Mouse (Mus musculus) adrenal gland, adult 10 weeks (tissue): ENCODE measurements around the gene Mief2. TPM values are rescaled to one million over a fixed set of nuclear protein-coding genes. Genes with fewer than 3 reads are reported as not detected.

Experiments used
- polyA plus RNA-seq: library from polyadenylated mRNA; stranded (reverse); fragments of 350-450 nt; fragmentation: Illumina TruSeq; extraction: RNeasy Lipid Tissue Mini Kit (QIAGEN cat#74804); gene quantifications from one replicate; pipeline ENCODE4 v1.2.3, GENCODE M21; 2014; ENCODE audit warnings: low read depth, low replicate concordance

Mief2 gene
- 0.87 TPM for polyA plus RNA-seq

DNA sequence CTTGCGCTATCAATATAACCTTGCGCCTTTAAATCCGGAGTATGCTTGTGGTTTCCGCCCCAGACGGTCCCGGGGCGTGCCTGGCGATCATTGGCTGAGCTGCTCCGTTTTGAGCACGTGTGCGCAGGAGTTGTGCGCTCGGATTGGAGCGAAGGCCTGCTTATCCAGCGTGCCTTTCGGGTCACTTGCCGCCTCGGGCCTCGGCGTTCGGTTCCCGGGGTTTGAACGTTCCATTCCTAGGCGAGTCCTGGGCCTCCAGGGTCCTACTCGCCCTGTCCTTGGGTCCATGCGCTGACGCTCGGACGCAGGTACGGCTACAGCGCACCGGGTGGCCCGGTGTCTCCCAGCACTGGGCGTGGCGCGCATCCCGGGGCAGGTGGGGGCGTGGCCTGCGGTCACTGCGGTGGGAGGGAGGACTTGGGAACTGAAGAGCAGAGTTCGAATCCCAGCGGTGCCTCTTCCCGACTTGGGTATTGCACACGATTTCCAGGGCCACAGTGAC, at the start of gene Mief2:
TSS of gene Mief2 (plus strand) at position 139 of the 502 bp plus-strand sequence.

DNA sequence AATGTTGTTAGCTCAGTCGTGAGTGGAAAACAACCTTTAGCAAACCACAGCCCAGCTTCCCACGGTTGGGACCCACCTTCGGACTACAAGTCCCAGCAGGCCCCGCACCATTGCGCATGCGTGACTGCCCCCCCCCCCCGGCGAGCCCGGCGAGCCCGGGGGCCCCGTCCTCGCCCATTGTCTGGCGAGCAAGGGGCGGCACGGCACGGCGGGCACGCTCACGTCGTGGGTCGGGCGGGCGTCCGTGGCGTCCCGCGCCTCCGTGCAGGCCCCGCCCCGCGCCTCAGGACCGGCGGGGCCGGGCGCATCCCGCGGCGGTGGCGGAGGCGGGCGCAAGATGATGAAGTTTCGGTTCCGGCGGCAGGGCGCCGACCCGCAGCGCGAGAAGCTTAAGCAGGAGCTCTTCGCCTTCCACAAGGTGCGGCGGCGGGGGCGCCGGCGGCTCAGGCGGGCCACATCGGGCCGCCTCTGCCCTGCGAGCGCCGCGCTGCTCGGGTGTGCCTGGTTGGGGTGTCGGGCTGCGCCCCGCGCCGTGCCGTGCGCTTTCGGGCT, 28.6 kb upstream of the Mief2 start, which contains the start of gene Llgl1:
TSS of gene Llgl1 (plus strand) at position 200 of the 552 bp plus-strand sequence.

DNA sequence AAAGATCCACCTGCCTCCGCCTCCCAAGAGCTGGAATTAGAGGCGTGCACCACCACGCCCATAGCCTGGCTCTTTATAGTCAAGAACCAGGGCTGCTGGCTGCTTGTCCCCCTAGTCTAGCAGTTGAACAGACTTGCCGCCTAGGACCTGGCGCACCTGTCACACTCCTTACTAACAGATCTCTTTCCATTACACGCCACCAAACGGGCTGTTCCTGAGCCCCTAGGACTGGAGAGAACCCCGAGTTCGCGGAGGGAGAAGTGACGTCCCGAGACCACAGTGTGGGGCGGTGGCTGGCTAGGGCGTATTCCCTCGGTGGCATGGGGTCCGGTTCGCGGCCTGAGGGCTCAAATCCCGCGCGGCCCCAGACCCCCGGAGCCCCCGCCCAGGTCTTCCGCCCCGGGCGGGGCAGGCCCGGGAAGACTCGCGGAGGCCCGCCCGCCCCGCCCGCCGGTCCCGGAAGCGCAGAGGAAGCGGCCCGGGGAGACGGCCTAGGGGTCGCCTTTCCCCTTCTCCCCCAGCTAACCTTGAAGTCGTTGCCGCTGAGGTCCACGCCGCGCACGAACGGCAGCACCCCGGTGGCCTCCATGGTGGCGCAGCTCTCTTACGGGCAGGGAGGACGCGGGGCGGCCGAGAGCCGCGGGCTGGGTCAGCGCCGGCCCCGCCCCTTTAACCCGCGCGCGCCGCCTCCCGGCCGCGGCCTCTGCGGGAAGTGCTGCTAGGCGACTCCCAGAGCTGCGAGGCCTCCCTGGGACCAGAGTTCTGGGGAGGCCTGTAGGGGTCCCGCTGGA, 1.4 kb upstream of the Mief2 start, which contains the start of gene Flii:
TSS of gene Flii (minus strand) at position 663 of the 791 bp plus-strand sequence.

DNA sequence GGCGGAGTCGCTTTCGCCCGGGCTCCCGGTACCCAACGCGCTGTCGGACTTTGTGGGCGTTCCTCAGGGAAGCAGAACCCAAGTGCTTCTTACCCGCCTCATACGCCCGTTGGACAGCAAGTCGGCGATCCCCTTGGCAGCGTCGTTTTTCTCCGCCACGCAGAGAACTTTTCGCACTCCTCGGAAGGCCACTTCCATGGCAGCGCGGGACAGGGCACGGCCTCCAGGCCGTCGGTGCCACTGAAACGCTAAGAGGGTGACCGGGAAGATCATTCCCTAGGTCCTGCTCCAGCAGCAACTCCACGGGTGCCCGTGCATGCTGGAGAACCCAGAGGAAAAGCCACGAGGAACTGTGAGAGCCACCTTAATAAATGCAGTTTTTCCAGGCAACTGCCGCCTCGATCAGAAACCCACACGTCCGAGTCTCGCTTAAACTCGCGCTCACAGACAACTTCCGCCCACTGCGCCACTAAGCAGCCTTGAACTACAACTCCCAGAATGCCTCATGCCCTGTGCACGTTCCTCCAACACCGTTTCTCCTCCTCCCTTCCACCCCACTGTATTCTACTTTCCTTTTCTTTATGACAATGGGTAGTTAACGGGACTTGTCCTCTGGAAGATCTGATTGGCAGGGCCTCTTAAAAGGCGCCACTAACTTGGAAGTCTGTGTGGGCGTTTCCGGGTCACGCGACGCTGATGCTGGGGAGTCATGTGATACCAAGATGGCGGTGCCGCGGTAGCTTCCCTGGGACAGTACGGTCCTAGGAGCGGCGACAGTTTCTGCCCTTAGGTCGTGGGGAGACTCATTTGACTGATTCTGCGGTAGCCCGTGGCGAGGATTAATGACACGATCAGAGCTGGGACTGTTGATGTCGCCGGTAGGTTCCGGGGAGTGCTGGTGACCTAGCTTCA, 48.9 kb downstream of the Mief2 start, which contains the start of the genes Top3a and Smcr8:
TSS of gene Top3a (minus strand) at position 537 of the 912 bp plus-strand sequence.
TSS of gene Smcr8 (plus strand) at position 696 of the 912 bp plus-strand sequence.

Other genes with a start within 250 kb of the Mief2 start
- 89.8 TPM for gene Alkbh5, start 192.0 kb upstream of the Mief2 start, polyA plus RNA-seq
- 0.52 TPM for gene Llgl1, start 28.7 kb upstream of the Mief2 start, polyA plus RNA-seq
- 8.9 TPM for gene Flii, start 1.1 kb upstream of the Mief2 start, polyA plus RNA-seq
- gene Top3a, start 49.0 kb downstream of the Mief2 start, polyA plus RNA-seq: 4.9 TPM
- 14.1 TPM for gene Smcr8, start 49.1 kb downstream of the Mief2 start, polyA plus RNA-seq
- 40.2 TPM for gene Shmt1, start 83.3 kb downstream of the Mief2 start, polyA plus RNA-seq
- 5.1 TPM for gene Dhrs7b, start 102.2 kb downstream of the Mief2 start, polyA plus RNA-seq
- 16.0 TPM for gene Tmem11, start 150.9 kb downstream of the Mief2 start, polyA plus RNA-seq
- gene Natd1, start 186.4 kb downstream of the Mief2 start, polyA plus RNA-seq: 2.3 TPM
- 18.3 TPM for gene Map2k3, start 203.6 kb downstream of the Mief2 start, polyA plus RNA-seq